Mouse (Mus musculus) MEL (cell line): ENCODE measurements at regions not wholly inside any gene's neighbourhood (a gene's known extent, or its start where the extent isn't known, plus 50 kb on each side); places are given as distances from the start of the nearest gene placed in this dataset.

Experiments used
- CTCF ChIP-seq, 3 experiments: IDR thresholded peaks in 2 of 3; conservative IDR thresholded peaks in 1 of 3; 2 replicates each; pipeline ENCODE4 v1.5.1; 2011 to 2012; ENCODE audit warnings: low read length in 3 of 3, low read depth in 2 of 3, mild to moderate bottlenecking in 2 of 3, improper control_type of control experiment in 1 of 3, inconsistent platforms in 1 of 3, mixed read lengths in 1 of 3, moderate library complexity in 1 of 3; ENCODE audit not compliant: control insufficient read depth in 1 of 3, insufficient read depth in 1 of 3, poor library complexity in 1 of 3, severe bottlenecking in 1 of 3
- E2F4 ChIP-seq: IDR thresholded peaks from 2 replicates; pipeline ENCODE4 v1.6.1; 2011; ENCODE audit warnings: low read depth, low read length, improper control_type of control experiment, borderline replicate concordance
- EP300 ChIP-seq, 2 experiments: IDR thresholded peaks; 2 replicates each; pipeline ENCODE4 v1.6.1; 2011; ENCODE audit warnings: improper control_type of control experiment in 2 of 2, low read length in 2 of 2, low read depth in 1 of 2, mild to moderate bottlenecking in 1 of 2
- HCFC1 ChIP-seq: IDR thresholded peaks from 2 replicates; pipeline ENCODE4 v1.6.1; 2012; ENCODE audit warnings: low read depth, mild to moderate bottlenecking, inconsistent platforms, low read length, improper control_type of control experiment, moderate library complexity
- MAX ChIP-seq: IDR thresholded peaks from 2 replicates; pipeline ENCODE4 v1.6.1; 2011; ENCODE audit warnings: low read length, improper control_type of control experiment
- MAZ ChIP-seq: IDR thresholded peaks from 2 replicates; pipeline ENCODE4 v1.6.1; 2012; ENCODE audit warnings: low read depth, mild to moderate bottlenecking, inconsistent platforms, low read length, improper control_type of control experiment
- NELFE ChIP-seq: IDR thresholded peaks from 2 replicates; pipeline ENCODE4 v1.6.1; 2011; ENCODE audit warnings: low read depth, low read length, improper control_type of control experiment
- POLR2A ChIP-seq, 2 experiments: IDR thresholded peaks; 2 replicates each; pipeline ENCODE4 v1.6.1; 2011 to 2012; ENCODE audit warnings: low read length in 2 of 2, mild to moderate bottlenecking in 2 of 2, control low read depth in 1 of 2, improper control_type of control experiment in 1 of 2, low read depth in 1 of 2, moderate library complexity in 1 of 2; ENCODE audit not compliant: control insufficient read depth in 1 of 2, insufficient read depth in 1 of 2, poor library complexity in 1 of 2
- TCF12 ChIP-seq: IDR thresholded peaks from 2 replicates; pipeline ENCODE4 v1.6.1; 2014; ENCODE audit warnings: low read depth, mild to moderate bottlenecking, inconsistent platforms, low read length, improper control_type of control experiment, moderate library complexity
- USF2 ChIP-seq, 2 experiments: IDR thresholded peaks; 2 replicates each; pipeline ENCODE4 v1.6.1; 2011 to 2012; ENCODE audit warnings: improper control_type of control experiment in 2 of 2, low read length in 2 of 2, borderline replicate concordance in 1 of 2, inconsistent platforms in 1 of 2, low read depth in 1 of 2, mild to moderate bottlenecking in 1 of 2; ENCODE audit not compliant: insufficient read depth in 1 of 2
- ZC3H11A ChIP-seq: IDR thresholded peaks from 2 replicates; pipeline ENCODE4 v1.6.1; 2012; ENCODE audit warnings: low read depth, mild to moderate bottlenecking, inconsistent platforms, low read length, improper control_type of control experiment
- ZKSCAN1 ChIP-seq: IDR thresholded peaks from 2 replicates; pipeline ENCODE4 v1.6.1; 2012; ENCODE audit warnings: low read depth, mild to moderate bottlenecking, inconsistent platforms, low read length, improper control_type of control experiment, moderate library complexity

DNA sequence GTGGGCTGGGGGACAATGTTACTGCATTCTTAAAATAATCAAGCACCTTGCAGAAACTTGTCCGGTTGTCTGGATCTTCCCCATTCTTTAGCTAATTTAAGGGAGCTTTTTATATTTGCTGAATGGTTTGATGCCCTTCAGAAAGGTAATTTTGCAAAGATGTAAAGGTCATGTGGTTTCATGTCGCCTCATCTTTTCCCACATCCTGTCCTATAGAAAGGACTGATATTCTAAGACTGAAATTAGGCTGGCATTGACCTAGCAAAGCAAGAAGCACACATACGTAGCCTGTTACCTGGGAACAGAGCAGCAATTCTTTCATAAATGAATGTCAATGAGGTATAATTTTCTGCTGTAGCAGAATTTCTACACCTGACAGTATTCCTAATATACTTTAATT lies 315.4 kb downstream of the Cog6 start:
- TF ChIP-seq TCF12 (no peak), ZC3H11A (no peak), ZKSCAN1 (no peak), E2F4 (no peak), POLR2A (IDR thresholded peaks at IDR 0.05; ENCODE audit: control insufficient read depth in 1 of 2, insufficient read depth in 1 of 2, low read depth in 1 of 2, low read length in 2 of 2, poor library complexity in 1 of 2) (no peak), HCFC1 (no peak), CTCF (IDR thresholded peaks at IDR 0.05 in 2 of 3, conservative IDR thresholded peaks at IDR 0.05 in 1 of 3; ENCODE audit: control insufficient read depth in 1 of 3, insufficient read depth in 1 of 3, low read depth in 2 of 3, low read length in 3 of 3, poor library complexity in 1 of 3, severe bottlenecking in 1 of 3) (no peak), MAX (no peak), NELFE (no peak), EP300 (IDR thresholded peaks at IDR 0.05; ENCODE audit: low read depth in 1 of 2, low read length in 2 of 2) (no peak), USF2 (IDR thresholded peaks at IDR 0.05; ENCODE audit: borderline replicate concordance in 1 of 2, insufficient read depth in 1 of 2, low read depth in 1 of 2, low read length in 2 of 2) (no peak), MAZ (no peak)
